Mouse (Mus musculus) midbrain, embryonic 13.5 days (tissue): ENCODE results near the gene Snrk. TPM values are rescaled to one million over a fixed set of nuclear protein-coding genes. Genes with fewer than 3 reads are reported as not detected.

Experiments
- polyA plus RNA-seq: library from polyadenylated mRNA; unstranded; fragments of >200 nt; fragmentation: Nextera tagmentation; extraction: Ambion mirVana; gene quantifications from 2 replicates; pipeline ENCODE4 v1.2.1, GENCODE M21; 2015

The Snrk gene
- polyA plus RNA-seq, 1 experiment from 2014 or later = 62.4 TPM

Other genes starting within 250 kb of the Snrk start
- 2.1 and 2.2 TPM in 2 replicates for gene Ackr2, start 218.9 kb upstream of the Snrk start, polyA plus RNA-seq
- not detected in 2 replicates for gene Cyp8b1, start 201.0 kb upstream of the Snrk start, polyA plus RNA-seq
- 0.89 and 0.96 TPM in 2 replicates for gene Fam198a, start 166.3 kb upstream of the Snrk start, polyA plus RNA-seq
- gene Pomgnt2, start 120.2 kb upstream of the Snrk start, polyA plus RNA-seq = 20.8 and 23.2 TPM in 2 replicates
- 44.6 and 45.4 TPM in 2 replicates for gene Ano10, start 177.2 kb downstream of the Snrk start, polyA plus RNA-seq
- gene Abhd5, start 234.3 kb downstream of the Snrk start, polyA plus RNA-seq = 14.2 and 17.7 TPM in 2 replicates